Mouse (Mus musculus): ENCODE data around the gene Npc1l1. TPM values are rescaled to one million over a fixed set of nuclear protein-coding genes. Genes with fewer than 3 reads are reported as not detected.
A peak's percentile ranks its signal among the peaks of the same experiment; 100 is the strongest.
"Not testable (repeated sequence)": the region's sequence is repeated elsewhere in the genome, so short reads cannot be mapped to it uniquely, and the experiment has no call there.

The Npc1l1 gene
- polyA plus RNA-seq (2012; rRNA removed): 218 and 481 TPM in 2 replicates

GRCm38 (mm10) chr11:6230012-6230411 lies at the start of gene Npc1l1:
Gene Npc1l1, minus strand, starts transcription at chr11:6230143.
- no peak for DNase-seq (ENCODE audit: low read depth, low spot score)
- WGBS: 56% methylated on average over 7 of the region's 7 CpGs

- no peak for DNase-seq (ENCODE audit: low read depth, low spot score)
- 68% methylated on average over 3 of the region's 3 CpGs for WGBS
Measured at GRCm38 (mm10) chr11:6276466-6276865, 46.5 kb upstream of the Npc1l1 start.

GRCm38 (mm10) chr11:6275094-6275484 lies 45.1 kb upstream of the Npc1l1 start:
- DNase-seq (ENCODE audit: low read depth, low spot score): no peak
- WGBS: 17% methylated on average over 7 of the region's 7 CpGs

- peak; percentile 95 for DNase-seq (ENCODE audit: low read depth, low spot score)
- under 1% methylated on average over 39 of the region's 39 CpGs for WGBS
Measured at GRCm38 (mm10) chr11:6274387-6275093, 44.6 kb upstream of the Npc1l1 start, which contains the start of gene Tmed4. Gene Tmed4, minus strand, starts transcription at chr11:6274870.

GRCm38 (mm10) chr11:6273607-6274006 lies 43.7 kb upstream of the Npc1l1 start:
- 16% methylated on average over 11 of the region's 11 CpGs for WGBS
- DNase-seq (ENCODE audit: low read depth, low spot score): no peak

- 2% methylated on average over 50 of the region's 50 CpGs for WGBS
- peak; percentile 91 for DNase-seq (ENCODE audit: low read depth, low spot score)
Measured at GRCm38 (mm10) chr11:6267320-6268254, 37.6 kb upstream of the Npc1l1 start, which contains the start of gene Ddx56. Gene Ddx56, minus strand, starts transcription at chr11:6267772.

- no peak for DNase-seq (ENCODE audit: low read depth, low spot score)
- 60% methylated on average over 9 of the region's 9 CpGs for WGBS
Measured at GRCm38 (mm10) chr11:6266621-6267020, 36.7 kb upstream of the Npc1l1 start.

- no peak for DNase-seq (ENCODE audit: low read depth, low spot score)
- 76% methylated on average over 10 of the region's 10 CpGs for WGBS
Measured at GRCm38 (mm10) chr11:6261434-6262082, 31.6 kb upstream of the Npc1l1 start.

- 93% methylated on average over 7 of the region's 7 CpGs for WGBS
- DNase-seq (ENCODE audit: low read depth, low spot score): no peak
Measured at GRCm38 (mm10) chr11:6259413-6259812, 29.5 kb upstream of the Npc1l1 start.

GRCm38 (mm10) chr11:6256490-6257072 lies 26.6 kb upstream of the Npc1l1 start:
- 73% methylated on average over 6 of the region's 6 CpGs for WGBS
- no peak for DNase-seq (ENCODE audit: low read depth, low spot score)

- not testable (repeated sequence) for DNase-seq (ENCODE audit: low read depth, low spot score)
- WGBS: 49% methylated on average over 2 of the region's 2 CpGs
Measured at GRCm38 (mm10) chr11:6254602-6255001, 24.7 kb upstream of the Npc1l1 start.

GRCm38 (mm10) chr11:6252824-6253223 lies 22.9 kb upstream of the Npc1l1 start:
- DNase-seq (ENCODE audit: low read depth, low spot score): no peak
- 35% methylated on average over 4 of the region's 4 CpGs for WGBS

- DNase-seq (ENCODE audit: low read depth, low spot score): no peak
- 62% methylated on average over 5 of the region's 5 CpGs for WGBS
Measured at GRCm38 (mm10) chr11:6252248-6252647, 22.3 kb upstream of the Npc1l1 start.

- no peak for DNase-seq (ENCODE audit: low read depth, low spot score)
- WGBS: 61% methylated on average over 19 of the region's 19 CpGs
Measured at GRCm38 (mm10) chr11:6244707-6245106, 14.8 kb upstream of the Npc1l1 start.

- DNase-seq (ENCODE audit: low read depth, low spot score): no peak
- 76% methylated on average over 4 of the region's 4 CpGs for WGBS
Measured at GRCm38 (mm10) chr11:6233025-6233424, 3.1 kb upstream of the Npc1l1 start.

GRCm38 (mm10) chr11:6224541-6225229 lies 5.3 kb downstream of the Npc1l1 start:
- DNase-seq (ENCODE audit: low read depth, low spot score): no peak
- WGBS: 77% methylated on average over 14 of the region's 14 CpGs

GRCm38 (mm10) chr11:6222187-6222586 lies 7.8 kb downstream of the Npc1l1 start:
- WGBS: 95% methylated on average over 10 of the region's 10 CpGs
- DNase-seq (ENCODE audit: low read depth, low spot score): no peak

GRCm38 (mm10) chr11:6219967-6220366 lies 10.0 kb downstream of the Npc1l1 start:
- 87% methylated on average over 6 of the region's 6 CpGs for WGBS
- DNase-seq (ENCODE audit: low read depth, low spot score): no peak
